Mouse (Mus musculus) thymus, adult 2 months (tissue): Measurements from ENCODE around the gene Rabep1.

Experiments
- CTCF ChIP-seq: fragments of 200-500 bp; IDR thresholded peaks from 2 replicates; pipeline ENCODE4 v1.5.1; 2012; ENCODE audit warnings: mild to moderate bottlenecking, control low read depth, low read length, moderate library complexity, borderline replicate concordance; ENCODE audit not compliant: control insufficient read depth, poor library complexity, insufficient read depth; ENCODE audit errors: extremely low read depth
- POLR2A ChIP-seq: fragments of 200-500 bp; IDR thresholded peaks from 2 replicates; pipeline ENCODE4 v1.6.1; 2012; ENCODE audit warnings: mild to moderate bottlenecking, low read length, control low read depth, moderate library complexity; ENCODE audit not compliant: control insufficient read depth, poor library complexity, insufficient read depth; ENCODE audit errors: extremely low read depth

- peak; percentile 99 for TF ChIP-seq CTCF
- no peak for TF ChIP-seq POLR2A
These were observed 138.1 kb downstream of the Rabep1 start, which contains the start of gene C1qbp for GRCm38 (mm10) chr11:70982557-70983228.
